Mouse (Mus musculus) bone marrow, adult 2 months (tissue): ENCODE data around the gene Dach2.
"Not testable (repeated sequence)": the region's sequence is repeated elsewhere in the genome, so short reads cannot be mapped to it uniquely, and the experiment has no call there.

Experiments
- CTCF ChIP-seq: fragments of 200-500 bp; IDR thresholded peaks from 2 replicates; pipeline ENCODE4 v1.5.1; 2011; ENCODE audit warnings: low read length, control low read depth; ENCODE audit not compliant: control insufficient read depth, insufficient read depth
- POLR2A ChIP-seq: fragments of 200-500 bp; IDR thresholded peaks from 2 replicates; pipeline ENCODE4 v1.6.1; 2011; ENCODE audit warnings: low read depth, mild to moderate bottlenecking, control low read depth, low read length, borderline replicate concordance; ENCODE audit not compliant: control insufficient read depth

DNA sequence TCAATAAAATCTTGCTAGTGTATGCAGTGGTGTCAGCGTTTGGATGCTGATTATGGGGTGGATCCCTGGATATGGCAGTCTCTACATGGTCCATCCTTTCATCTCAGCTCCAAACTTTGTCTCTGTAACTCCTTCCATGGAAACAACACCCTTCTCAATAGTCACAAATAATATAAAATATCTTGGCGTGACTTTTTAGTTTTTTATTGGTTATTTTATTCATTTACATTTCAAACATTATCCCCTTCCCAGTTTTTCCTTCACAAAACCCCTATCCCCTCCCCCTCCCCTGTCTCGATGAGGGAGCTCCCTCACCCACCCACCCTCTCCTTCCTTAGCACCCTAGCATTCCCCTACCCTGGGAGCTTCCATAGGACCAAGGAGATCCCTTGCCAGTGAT is 44.9 kb upstream of the Dach2 start:
- TF ChIP-seq CTCF, POLR2A: not testable (repeated sequence)
